10 mouse cellular contexts compared by ENCODE assay signal in genomic region chr17:11962808-11963207, GRCm38 (mm10).
DNase-seq lines count a peak whose midpoint lies in the region; ATAC-seq and TF ChIP-seq lines count a peak whose summit lies in the region.
"Had no signal": no experiment of that assay in that cellular context is flagged by ENCODE, and none has a peak within 500 bp of the region (broad histone marks: within the 10 kb centered on the region; RNA-seq: fewer than 3 reads in every experiment).

No protein-coding gene starts in this region.

- H3K27me3 ChIP-seq in forebrain, embryonic 15.5 days: no peaks in the 10 kb centered on the region
- no peaks in the 10 kb centered on the region for H3K27me3 ChIP-seq in limb, embryonic 14.5 days (ENCODE audit: control insufficient read depth, insufficient read depth, low read length)
- H3K27me3 ChIP-seq in heart, embryonic 11.5 days (ENCODE audit: control insufficient read depth, insufficient read depth, low read length): no peaks in the 10 kb centered on the region
- H3K27me3 ChIP-seq: limb, embryonic 15.5 days; stomach, embryonic 15.5 days had no signal

- 28% methylated on average over 11 of the region's 11 CpGs for WGBS in forebrain, embryonic 15.5 days
- WGBS in limb, embryonic 14.5 days: 32% methylated on average over 11 of the region's 11 CpGs
- 58% methylated on average over 11 of the region's 11 CpGs for WGBS in heart, embryonic 11.5 days (ENCODE audit: insufficient replicate concordance)

- no peak for TF ChIP-seq POLR2A in limb, embryonic 14.5 days (IDR thresholded peaks at IDR 0.05; ENCODE audit: borderline replicate concordance, extremely low read depth, insufficient read depth, insufficient read length)

- H3K27ac ChIP-seq in forebrain, embryonic 15.5 days (replicated peaks): peak overlapping the region; percentile 42; the same call in 1 of the 2 replicates
- H3K27ac ChIP-seq in limb, embryonic 14.5 days (replicated peaks; ENCODE audit: low read depth, low read length): no peak overlapping the region
- H3K27ac ChIP-seq in heart, embryonic 11.5 days (ENCODE audit: low read depth, low read length): no peak overlapping the region
- H3K27ac ChIP-seq: limb, embryonic 15.5 days; stomach, embryonic 15.5 days had no signal

- H3K36me3 ChIP-seq in forebrain, embryonic 15.5 days: no peaks in the 10 kb centered on the region
- no peaks in the 10 kb centered on the region for H3K36me3 ChIP-seq in limb, embryonic 14.5 days (ENCODE audit: control insufficient read depth, insufficient read depth, low read length)
- no peaks in the 10 kb centered on the region for H3K36me3 ChIP-seq in heart, embryonic 11.5 days (ENCODE audit: control insufficient read depth, insufficient read depth, low read length)
- H3K36me3 ChIP-seq: limb, embryonic 15.5 days; stomach, embryonic 15.5 days had no signal

- peaks cover 6% of the 10 kb centered on the region; the same call in 1 of the 2 replicates for H3K4me1 ChIP-seq in forebrain, embryonic 15.5 days
- no peaks in the 10 kb centered on the region for H3K4me1 ChIP-seq in limb, embryonic 14.5 days (ENCODE audit: control insufficient read depth, insufficient read depth, low read length)
- no peaks in the 10 kb centered on the region for H3K4me1 ChIP-seq in heart, embryonic 11.5 days (ENCODE audit: control insufficient read depth, insufficient read depth, low read length)

- H3K4me3 ChIP-seq in forebrain, embryonic 15.5 days: no peak overlapping the region
- no peak overlapping the region for H3K4me3 ChIP-seq in limb, embryonic 14.5 days (replicated peaks; ENCODE audit: low read length)
- no peak overlapping the region for H3K4me3 ChIP-seq in heart, embryonic 11.5 days (ENCODE audit: low read depth, low read length)
- H3K4me3 ChIP-seq: limb, embryonic 15.5 days; stomach, embryonic 15.5 days had no signal

- DNase-seq in embryo, embryonic 10 days (ENCODE audit: low spot score): peak; percentile 55
- DNase-seq in embryo, embryonic 9.5 days (ENCODE audit: extremely low spot score): no peak
- DNase-seq in ES-CJ7 (ENCODE audit: low read depth, low spot score): peak; percentile 72
- DNase-seq in limb, embryonic 14.5 days (ENCODE audit: low spot score): no peak
- DNase-seq in urinary bladder, adult 2 months (ENCODE audit: low spot score): no peak
- DNase-seq in liver: no peak

- peak overlapping the region; percentile 20 for H3K4me2 ChIP-seq in forebrain, embryonic 15.5 days (replicated peaks)
- H3K4me2 ChIP-seq in limb, embryonic 14.5 days (replicated peaks; ENCODE audit: low read depth, low read length, severe bottlenecking): 0 out of 2 replicates have a peak overlapping the region, but pooled peaks have one; percentile 11
- H3K4me2 ChIP-seq in heart, embryonic 11.5 days: no peak overlapping the region
- H3K4me2 ChIP-seq: limb, embryonic 15.5 days; stomach, embryonic 15.5 days had no signal

- no peaks in the 10 kb centered on the region for H3K9me3 ChIP-seq in forebrain, embryonic 15.5 days
- no peaks in the 10 kb centered on the region for H3K9me3 ChIP-seq in limb, embryonic 14.5 days (ENCODE audit: control insufficient read depth, low read length)
- no peaks in the 10 kb centered on the region; the same call in 1 of the 2 replicates for H3K9me3 ChIP-seq in heart, embryonic 11.5 days (replicated peaks; ENCODE audit: control insufficient read depth, low read length)
- H3K9me3 ChIP-seq: limb, embryonic 15.5 days; stomach, embryonic 15.5 days had no signal

- no peak; the same call in 1 of the 2 replicates for ATAC-seq in forebrain, embryonic 15.5 days (replicated peaks)
- ATAC-seq in limb, embryonic 14.5 days (ENCODE audit: low FRiP score, low read depth): no peak
- no peak for ATAC-seq in heart, embryonic 11.5 days (replicated peaks; ENCODE audit: insufficient number of reproducible peaks, low FRiP score, low TSS enrichment)

- H3K9ac ChIP-seq in forebrain, embryonic 15.5 days (replicated peaks): no peak overlapping the region
- H3K9ac ChIP-seq in limb, embryonic 14.5 days (ENCODE audit: low read depth, low read length, severe bottlenecking): no peak overlapping the region
- H3K9ac ChIP-seq in heart, embryonic 11.5 days (ENCODE audit: low read depth, low read length): no peak overlapping the region
- H3K9ac ChIP-seq: limb, embryonic 15.5 days; stomach, embryonic 15.5 days had no signal

Comparison
In these comparisons a context has a peak if more than half of its experiments do, and no peak if none do; other contexts are left out.
1. DNase-seq: peak in embryo, embryonic 10 days (single experiment) and ES-CJ7 (single experiment); none in embryo, embryonic 9.5 days (single experiment), limb, embryonic 14.5 days (single experiment), urinary bladder, adult 2 months (single experiment) and liver (single experiment).